Comparison of ENCODE assay signal across 24 mouse cellular contexts in genomic region chr5:115392969-115393368, GRCm38 (mm10). TPM values are rescaled to one million over a fixed set of nuclear protein-coding genes. Genes with fewer than 3 reads are reported as not detected.
"Had no signal": no experiment of that assay in that cellular context is flagged by ENCODE, and none has a peak within 500 bp of the region (broad histone marks: within the 10 kb centered on the region; RNA-seq: fewer than 3 reads in every experiment).

No protein-coding gene starts in this region.

- H3K9ac ChIP-seq: hindbrain, embryonic 14.5 days; intestine, embryonic 15.5 days; limb, embryonic 12.5 days; liver, embryonic 13.5 days; liver, embryonic 15.5 days had no signal

- H3K27me3 ChIP-seq: intestine, embryonic 15.5 days had no signal

- H3K36me3 ChIP-seq: intestine, embryonic 15.5 days; limb, embryonic 10.5 days; limb, embryonic 12.5 days; liver, embryonic 13.5 days; liver, embryonic 15.5 days had no signal

- H3K27ac ChIP-seq: heart, adult 2 months; hindbrain, embryonic 14.5 days; intestine, embryonic 15.5 days; layer of hippocampus, adult 2 months; left cerebral cortex, adult 2 months; limb, embryonic 10.5 days; limb, embryonic 12.5 days; liver, embryonic 13.5 days; liver, embryonic 15.5 days had no signal

- ATAC-seq: hindbrain, embryonic 16.5 days; inflammation-experienced regulatory T-cells, adult 6 months; intestine, embryonic 15.5 days; intestine, postnatal 0 days had no signal

- H3K4me1 ChIP-seq: liver, embryonic 13.5 days; liver, embryonic 15.5 days had no signal

- DNase-seq: gastrocnemius, postnatal 14 days; gastrocnemius, postnatal 36 days; heart, adult 11 months; heart, adult 2 months; heart, postnatal 10 days; heart, postnatal 4 days; kidney, adult 18-20 months; kidney, adult 8-10 months; kidney, postnatal 10 days; kidney, postnatal 4 days; liver; liver, embryonic 13.5 days had no signal

- H3K4me2 ChIP-seq: heart, embryonic 11.5 days; hindbrain, embryonic 14.5 days; intestine, embryonic 15.5 days; limb, embryonic 12.5 days; liver, embryonic 11.5 days; liver, embryonic 13.5 days; liver, embryonic 15.5 days had no signal

- H3K4me3 ChIP-seq: heart, adult 2 months; intestine, embryonic 15.5 days; layer of hippocampus, adult 2 months; left cerebral cortex, adult 2 months; limb, embryonic 10.5 days; limb, embryonic 12.5 days; liver, embryonic 13.5 days; liver, embryonic 15.5 days had no signal

- H3K9me3 ChIP-seq: intestine, embryonic 15.5 days; limb, embryonic 10.5 days; limb, embryonic 12.5 days; liver, embryonic 13.5 days; liver, embryonic 15.5 days had no signal

RNA-seq across cellular contexts. Expression of gene Msi1, which starts 36.4 kb away (rescaled TPM):
- polyA plus RNA-seq: inflammation-experienced regulatory T-cells, adult 6 months had no signal
